Mouse (Mus musculus): ENCODE measurements around the gene Arih2. TPM values are rescaled to one million over a fixed set of nuclear protein-coding genes. Genes with fewer than 3 reads are reported as not detected.

Arih2 gene
- polyA plus RNA-seq, 1 experiment from 2014 or later: 37.7 TPM

MicroRNAs encoded within 50 kb of the gene (microRNA counts, 519-probe panel; counts per million panel counts)
- microRNA mmu-miR-191 (4,627 counts per million, percentile 44 among the panel's probes with 10 or more counts), microRNA mmu-miR-425 (3,695 counts per million, percentile 23 among the panel's probes with 10 or more counts)

Small RNAs within 50 kb of the gene (microRNA-seq; reads per million reads assigned to microRNA genes)
- gene Gm24083 (not detected), gene Gm26298 (not detected), gene Mir191 (not detected), gene Mir425 (1,117 reads per million, percentile 79 among the genes with 10 or more reads in this experiment)

Other genes starting within 250 kb of the Arih2 start
- 1.6 TPM in 2 replicates for gene Ccdc36, start 220.9 kb downstream of the Arih2 start, polyA plus RNA-seq (2014; fragmentation: Nextera tagmentation; extraction: Ambion mirVana)
- not detected in 2 replicates for gene BC048562, start 212.9 kb downstream of the Arih2 start, polyA plus RNA-seq (2014; fragmentation: Nextera tagmentation; extraction: Ambion mirVana)
- gene Ccdc71, start 188.9 kb downstream of the Arih2 start, polyA plus RNA-seq (2014; fragmentation: Nextera tagmentation; extraction: Ambion mirVana): 44.9 and 51.4 TPM in 2 replicates
- 52.8 and 57.2 TPM in 2 replicates for gene Klhdc8b, start 187.8 kb downstream of the Arih2 start, polyA plus RNA-seq (2014; fragmentation: Nextera tagmentation; extraction: Ambion mirVana)
- gene Lamb2, start 169.7 kb downstream of the Arih2 start, polyA plus RNA-seq (2014; fragmentation: Nextera tagmentation; extraction: Ambion mirVana): 18.9 and 19.4 TPM in 2 replicates
- 64.9 and 69.7 TPM in 2 replicates for gene Usp19, start 158.8 kb downstream of the Arih2 start, polyA plus RNA-seq (2014; fragmentation: Nextera tagmentation; extraction: Ambion mirVana)
- 61.6 and 66.6 TPM in 2 replicates for gene Qars, start 141.7 kb downstream of the Arih2 start, polyA plus RNA-seq (2014; fragmentation: Nextera tagmentation; extraction: Ambion mirVana)
- gene Qrich1, start 132.6 kb downstream of the Arih2 start, polyA plus RNA-seq (2014; fragmentation: Nextera tagmentation; extraction: Ambion mirVana): 119 and 128 TPM in 2 replicates
- gene Impdh2, start 89.1 kb downstream of the Arih2 start, polyA plus RNA-seq (2014; fragmentation: Nextera tagmentation; extraction: Ambion mirVana): 107 and 110 TPM in 2 replicates
- gene Ndufaf3, start 82.0 kb downstream of the Arih2 start, polyA plus RNA-seq (2014; fragmentation: Nextera tagmentation; extraction: Ambion mirVana): 80.9 and 93.2 TPM in 2 replicates
- gene Dalrd3, start 79.5 kb downstream of the Arih2 start, polyA plus RNA-seq (2014; fragmentation: Nextera tagmentation; extraction: Ambion mirVana): 241 and 242 TPM in 2 replicates
- 240 and 242 TPM in 2 replicates for gene Wdr6, start 70.6 kb downstream of the Arih2 start, polyA plus RNA-seq (2014; fragmentation: Nextera tagmentation; extraction: Ambion mirVana)
- gene P4htm, start 51.7 kb downstream of the Arih2 start, polyA plus RNA-seq (2014; fragmentation: Nextera tagmentation; extraction: Ambion mirVana): 29.7 and 33.2 TPM in 2 replicates
- 25.6 and 31.4 TPM in 2 replicates for gene Slc25a20, start 12.7 kb upstream of the Arih2 start, polyA plus RNA-seq (2014; fragmentation: Nextera tagmentation; extraction: Ambion mirVana)
- gene Prkar2a, start 39.9 kb upstream of the Arih2 start, polyA plus RNA-seq (2014; fragmentation: Nextera tagmentation; extraction: Ambion mirVana): 70.8 and 82.7 TPM in 2 replicates
- 202 and 238 TPM in 2 replicates for gene Ip6k2, start 134.4 kb upstream of the Arih2 start, polyA plus RNA-seq (2014; fragmentation: Nextera tagmentation; extraction: Ambion mirVana)
- 28.5 and 29.6 TPM in 2 replicates for gene Nckipsd, start 159.0 kb upstream of the Arih2 start, polyA plus RNA-seq (2014; fragmentation: Nextera tagmentation; extraction: Ambion mirVana)
- gene Celsr3, start 176.9 kb upstream of the Arih2 start, polyA plus RNA-seq (2014; fragmentation: Nextera tagmentation; extraction: Ambion mirVana): 15.4 and 16.0 TPM in 2 replicates
- gene Slc26a6, start 203.9 kb upstream of the Arih2 start, polyA plus RNA-seq (2014; fragmentation: Nextera tagmentation; extraction: Ambion mirVana): 19.1 and 21.5 TPM in 2 replicates

Measured in hindbrain, embryonic 14.5 days (tissue).